Mouse (Mus musculus): ENCODE measurements around the gene Asf1b. TPM values are rescaled to one million over a fixed set of nuclear protein-coding genes. Genes with fewer than 3 reads are reported as not detected.

The Asf1b gene
- polyA plus RNA-seq (2012; rRNA removed; ENCODE audit: low replicate concordance) = 4.3 and 13.9 TPM in 2 replicates

DNA sequence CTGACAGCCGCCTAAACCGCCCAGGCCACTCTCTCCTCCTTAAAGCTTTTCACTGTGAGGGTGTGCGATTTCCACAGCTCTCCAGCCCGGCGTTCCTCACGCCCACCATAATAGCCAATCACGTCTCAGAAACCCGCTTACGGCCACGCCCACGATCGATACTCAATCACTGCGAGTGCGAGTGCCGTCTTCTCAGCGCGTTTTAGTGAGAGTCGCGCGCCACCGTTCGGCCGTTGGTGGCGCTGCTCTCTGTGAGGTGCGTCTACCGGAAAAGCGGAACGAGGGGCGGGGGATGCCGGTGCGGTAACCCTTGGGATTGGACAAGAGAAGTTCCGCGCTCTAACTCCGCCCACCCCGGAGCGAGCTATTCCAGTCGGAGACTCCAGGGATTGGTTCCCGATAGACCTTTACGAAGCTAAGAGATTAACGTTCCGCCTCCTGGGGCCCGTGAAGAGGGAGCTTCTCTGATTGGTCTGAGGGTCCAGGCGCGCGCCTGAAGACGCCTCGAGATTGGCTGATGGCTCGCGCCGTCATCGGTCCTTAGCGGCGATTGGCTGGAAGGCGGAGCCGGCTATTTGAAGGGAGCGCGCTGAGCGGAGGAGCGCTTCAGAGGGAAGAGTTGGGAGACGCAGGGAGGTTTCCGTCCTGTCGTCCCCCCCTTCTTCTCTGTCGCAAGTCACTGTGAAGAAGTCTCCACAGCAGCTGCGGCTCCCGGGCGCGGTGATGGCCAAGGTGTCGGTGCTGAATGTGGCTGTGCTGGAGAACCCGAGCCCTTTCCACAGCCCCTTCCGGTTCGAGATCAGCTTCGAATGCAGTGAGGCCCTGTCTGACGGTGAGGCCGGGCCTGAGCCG lies at the start of gene Asf1b, which contains the start of gene Gm10644:
Gene Asf1b, plus strand, starts transcription at position 402 of the 852 bp plus-strand sequence.
Gene Gm10644, minus strand, starts transcription at position 100 of the 852 bp plus-strand sequence.

GRCm38 (mm10) chr8:83972150-83973120 lies 17.1 kb downstream of the Asf1b start, which contains the start of gene Prkaca:
Gene Prkaca (plus strand): TSS chr8:83972993.

DNA sequence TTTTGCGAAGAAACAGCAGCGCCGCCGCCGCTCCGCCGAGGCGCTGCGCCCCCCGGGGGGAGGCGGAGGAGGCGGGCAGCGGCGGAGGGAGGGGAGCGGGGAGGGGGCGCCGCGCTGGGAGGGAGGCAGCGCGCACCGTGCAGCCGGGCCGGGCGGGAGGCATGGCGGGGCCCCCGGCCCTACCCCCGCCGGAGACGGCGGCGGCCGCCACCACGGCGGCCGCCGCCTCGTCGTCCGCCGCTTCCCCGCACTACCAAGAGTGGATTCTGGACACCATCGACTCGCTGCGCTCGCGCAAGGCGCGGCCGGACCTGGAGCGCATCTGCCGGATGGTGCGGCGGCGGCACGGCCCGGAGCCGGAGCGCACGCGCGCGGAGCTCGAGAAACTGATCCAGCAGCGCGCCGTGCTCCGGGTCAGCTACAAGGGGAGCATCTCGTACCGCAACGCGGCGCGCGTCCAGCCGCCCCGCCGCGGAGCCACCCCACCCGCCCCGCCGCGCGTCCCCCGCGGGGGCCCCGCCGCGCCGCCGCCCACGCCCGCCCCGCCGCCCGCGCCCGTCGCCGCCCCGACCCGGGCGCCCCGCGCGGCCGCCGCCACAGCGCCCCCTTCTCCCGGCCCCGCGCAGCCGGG lies 42.3 kb downstream of the Asf1b start, which contains the start of gene Samd1:
Gene Samd1, plus strand, starts transcription at position 162 of the 631 bp plus-strand sequence.

DNA sequence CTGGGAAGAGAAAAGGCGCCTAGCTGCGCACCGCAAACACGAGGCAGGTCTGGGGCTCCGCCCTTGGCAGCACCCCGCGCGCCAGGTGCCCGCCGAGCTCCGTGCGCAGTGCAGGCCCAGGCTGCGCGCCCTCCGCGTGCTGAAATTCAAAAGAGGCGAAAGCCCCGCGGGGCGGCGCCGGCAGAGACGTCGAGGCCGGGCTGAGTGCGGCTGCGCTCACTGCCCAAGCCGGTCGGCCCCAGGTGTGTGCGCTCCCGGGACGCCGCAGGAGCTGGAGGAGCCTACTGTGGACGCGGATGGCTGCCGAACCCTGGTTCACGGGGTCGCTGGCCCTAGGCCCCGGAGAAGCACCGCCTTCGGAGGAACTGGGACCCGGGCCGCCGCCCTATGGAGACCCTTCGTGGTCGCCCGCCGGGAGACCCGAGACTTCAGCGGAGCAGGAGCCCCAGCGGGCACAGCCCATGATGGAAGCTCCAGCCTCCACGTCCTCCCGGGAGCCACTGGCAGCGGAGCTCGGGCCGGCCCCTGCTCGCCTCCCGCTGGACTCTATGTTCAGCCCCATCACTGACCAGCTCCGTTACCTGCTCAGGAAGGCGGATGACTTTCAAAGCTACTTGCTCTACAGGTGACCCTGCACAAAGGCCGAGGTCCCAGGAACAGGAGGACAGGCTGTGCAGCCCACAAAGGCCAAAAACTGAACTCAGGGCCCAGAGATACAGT lies 46.1 kb downstream of the Asf1b start, which contains the start of gene 1700067K01Rik:
Gene 1700067K01Rik, plus strand, starts transcription at position 222 of the 720 bp plus-strand sequence.

GRCm38 (mm10) chr8:84011705-84012498 lies 56.6 kb downstream of the Asf1b start, which contains the start of gene 2210011C24Rik:
Gene 2210011C24Rik (minus strand): TSS chr8:84012171.

Other genes starting within 250 kb of the Asf1b start
- 24.7 and 50.9 TPM in 2 replicates for gene Ddx39, start 240.3 kb upstream of the Asf1b start, polyA plus RNA-seq (2012; rRNA removed; ENCODE audit: low replicate concordance)
- gene Adgre5, start 214.2 kb upstream of the Asf1b start, polyA plus RNA-seq (2012; rRNA removed; ENCODE audit: low replicate concordance) = 82.7 and 155 TPM in 2 replicates
- gene Adgrl1, start 55.4 kb upstream of the Asf1b start, polyA plus RNA-seq (2012; rRNA removed; ENCODE audit: low replicate concordance) = 33.2 and 156 TPM in 2 replicates
- 1.9 and 5.0 TPM in 2 replicates for gene Gm10644, start 302 bp upstream of the Asf1b start, polyA plus RNA-seq (2012; rRNA removed; ENCODE audit: low replicate concordance)
- 150 and 220 TPM in 2 replicates for gene Prkaca, start 17.5 kb downstream of the Asf1b start, polyA plus RNA-seq (2012; rRNA removed; ENCODE audit: low replicate concordance)
- gene Samd1, start 42.2 kb downstream of the Asf1b start, polyA plus RNA-seq (2012; rRNA removed; ENCODE audit: low replicate concordance) = 30.8 and 82.0 TPM in 2 replicates
- 0.39 TPM in 1 of 2 replicates, not detected in the other for gene 1700067K01Rik, start 46.0 kb downstream of the Asf1b start, polyA plus RNA-seq (2012; rRNA removed; ENCODE audit: low replicate concordance)
- gene 2210011C24Rik, start 56.7 kb downstream of the Asf1b start, polyA plus RNA-seq (2012; rRNA removed; ENCODE audit: low replicate concordance) = 0.24 and 0.27 TPM in 2 replicates
- 0.24 and 2.2 TPM in 2 replicates for gene Palm3, start 66.0 kb downstream of the Asf1b start, polyA plus RNA-seq (2012; rRNA removed; ENCODE audit: low replicate concordance)
- 6.8 and 7.1 TPM in 2 replicates for gene Il27ra, start 87.1 kb downstream of the Asf1b start, polyA plus RNA-seq (2012; rRNA removed; ENCODE audit: low replicate concordance)
- 0.23 and 0.31 TPM in 2 replicates for gene Rln3, start 89.5 kb downstream of the Asf1b start, polyA plus RNA-seq (2012; rRNA removed; ENCODE audit: low replicate concordance)
- 0.59 and 2.2 TPM in 2 replicates for gene Gm10643, start 109.6 kb downstream of the Asf1b start, polyA plus RNA-seq (2012; rRNA removed; ENCODE audit: low replicate concordance)
- gene Rfx1, start 111.3 kb downstream of the Asf1b start, polyA plus RNA-seq (2012; rRNA removed; ENCODE audit: low replicate concordance) = 13.7 and 31.8 TPM in 2 replicates
- 30.1 and 50.5 TPM in 2 replicates for gene Dcaf15, start 149.3 kb downstream of the Asf1b start, polyA plus RNA-seq (2012; rRNA removed; ENCODE audit: low replicate concordance)
- 2.0 and 2.4 TPM in 2 replicates for gene Podnl1, start 170.5 kb downstream of the Asf1b start, polyA plus RNA-seq (2012; rRNA removed; ENCODE audit: low replicate concordance)
- gene Cc2d1a, start 192.4 kb downstream of the Asf1b start, polyA plus RNA-seq (2012; rRNA removed; ENCODE audit: low replicate concordance) = 22.7 and 43.0 TPM in 2 replicates
- 0.67 and 1.2 TPM in 2 replicates for gene 4930432K21Rik, start 192.5 kb downstream of the Asf1b start, polyA plus RNA-seq (2012; rRNA removed; ENCODE audit: low replicate concordance)
- 0.73 and 4.0 TPM in 2 replicates for gene Nanos3, start 229.7 kb downstream of the Asf1b start, polyA plus RNA-seq (2012; rRNA removed; ENCODE audit: low replicate concordance)